In genomic region chr9:9096761-9097160, GRCm38 (mm10) we compare ENCODE assay signal across 17 mouse cellular contexts.
"Had no signal": no experiment of that assay in that cellular context is flagged by ENCODE, and none has a peak within 500 bp of the region (broad histone marks: within the 10 kb centered on the region; RNA-seq: fewer than 3 reads in every experiment).

No protein-coding gene starts in this region.

- ATAC-seq: lung, postnatal 0 days; midbrain, embryonic 13.5 days; midbrain, embryonic 15.5 days had no signal

- H3K4me2 ChIP-seq: lung, embryonic 15.5 days; midbrain, embryonic 11.5 days; midbrain, embryonic 13.5 days; midbrain, embryonic 15.5 days; neural tube, embryonic 12.5 days; stomach, embryonic 15.5 days had no signal

- H3K36me3 ChIP-seq: lung, embryonic 15.5 days; midbrain, embryonic 13.5 days; midbrain, embryonic 15.5 days; neural tube, embryonic 12.5 days; stomach, embryonic 15.5 days had no signal

- H3K9me3 ChIP-seq: lung, embryonic 15.5 days; midbrain, embryonic 13.5 days; midbrain, embryonic 15.5 days; neural tube, embryonic 12.5 days; stomach, embryonic 15.5 days had no signal

- H3K4me1 ChIP-seq: lung, embryonic 15.5 days; megakaryocyte, embryonic 14.5 days; midbrain, embryonic 13.5 days; midbrain, embryonic 15.5 days; neural tube, embryonic 12.5 days; stomach, embryonic 15.5 days had no signal

- H3K4me3 ChIP-seq: lung, embryonic 15.5 days; megakaryocyte, embryonic 14.5 days; midbrain, embryonic 13.5 days; midbrain, embryonic 15.5 days; neural tube, embryonic 12.5 days; stomach, embryonic 15.5 days had no signal

- H3K9ac ChIP-seq: lung, embryonic 15.5 days; midbrain, embryonic 13.5 days; midbrain, embryonic 15.5 days; neural tube, embryonic 12.5 days; stomach, embryonic 15.5 days had no signal

- H3K27ac ChIP-seq: lung, embryonic 15.5 days; macrophage; midbrain, embryonic 13.5 days; midbrain, embryonic 15.5 days; neural tube, embryonic 12.5 days; stomach, embryonic 15.5 days; stomach, postnatal 0 days had no signal

- DNase-seq: lung, adult 2 months; lung, postnatal 14 days; lung, postnatal 36 days; right cerebral cortex, postnatal 14 days; thymus, adult 2 months; thymus, postnatal 25 days; thymus, postnatal 4 days had no signal

- H3K27me3 ChIP-seq: lung, embryonic 15.5 days; megakaryocyte, embryonic 14.5 days; midbrain, embryonic 13.5 days; midbrain, embryonic 15.5 days; neural tube, embryonic 12.5 days; stomach, embryonic 15.5 days had no signal
